In genomic region chr7:25205355-25206093, GRCm38 (mm10) we compare ENCODE assay signal across 11 mouse cellular contexts. TPM values are rescaled to one million over a fixed set of nuclear protein-coding genes. Genes with fewer than 3 reads are reported as not detected.
DNase-seq lines count a peak whose midpoint lies in the region; ATAC-seq and TF ChIP-seq lines count a peak whose summit lies in the region.
"Had no signal": no experiment of that assay in that cellular context is flagged by ENCODE, and none has a peak within 500 bp of the region (broad histone marks: within the 10 kb centered on the region; RNA-seq: fewer than 3 reads in every experiment).

No protein-coding gene starts in this region.

- peak; percentile 37 for DNase-seq in adrenal gland, postnatal 14 days
- DNase-seq in adrenal gland, postnatal 4 days (ENCODE audit: low spot score in 2 of 2): no peak
- peak; percentile 83 for DNase-seq in CD4-positive, CD25-positive, alpha-beta regulatory T cell, adult 2 months (ENCODE audit: low read depth, low spot score)
- no peak for DNase-seq in liver, embryonic 11.5 days (ENCODE audit: low spot score)
- DNase-seq in spleen, adult 2 months (ENCODE audit: low read depth in 1 of 2, low spot score in 2 of 2): peak; percentile 70 to 81
- DNase-seq in hindbrain, embryonic 14.5 days (ENCODE audit: low spot score): no peak
- DNase-seq in yolk sac, embryonic 10.5 days (ENCODE audit: low spot score): no peak
- DNase-seq in cerebellum, adult 9-11 months: no peak
- DNase-seq: midbrain, embryonic 14.5 days had no signal

- 0 out of 2 replicates have a peak, but pooled peaks have one; percentile 15 for ATAC-seq in liver, embryonic 11.5 days (replicated peaks; ENCODE audit: low FRiP score)
- ATAC-seq in hindbrain, embryonic 14.5 days (ENCODE audit: low FRiP score): no peak

- peak overlapping the region; percentile 36 for H3K4me2 ChIP-seq in liver, embryonic 11.5 days
- no peak overlapping the region for H3K4me2 ChIP-seq in hindbrain, embryonic 14.5 days (replicated peaks)

- H3K4me3 ChIP-seq in liver, embryonic 11.5 days (ENCODE audit: low read depth, low read length): no peak overlapping the region
- peak overlapping the region; percentile 50 for H3K4me3 ChIP-seq in spleen, adult 2 months (ENCODE audit: extremely low read depth, insufficient read depth, insufficient read length)
- no peak overlapping the region for H3K4me3 ChIP-seq in hindbrain, embryonic 14.5 days (replicated peaks; ENCODE audit: low read length)
- H3K4me3 ChIP-seq: heart, adult 2 months; layer of hippocampus, adult 2 months had no signal

- H3K9ac ChIP-seq in liver, embryonic 11.5 days (ENCODE audit: low read depth, low read length): no peak overlapping the region
- no peak overlapping the region for H3K9ac ChIP-seq in hindbrain, embryonic 14.5 days

- no peaks in the 10 kb centered on the region for H3K9me3 ChIP-seq in liver, embryonic 11.5 days (ENCODE audit: control insufficient read depth, low read length)
- H3K9me3 ChIP-seq in hindbrain, embryonic 14.5 days (ENCODE audit: control insufficient read depth, low read length): no peaks in the 10 kb centered on the region

- WGBS in liver, embryonic 11.5 days: 58% methylated on average over 16 of the region's 16 CpGs
- 19% methylated on average over 16 of the region's 16 CpGs for WGBS in spleen, adult 2 months
- WGBS in hindbrain, embryonic 14.5 days: 88% methylated on average over 16 of the region's 16 CpGs

- TF ChIP-seq CTCF in spleen, adult 2 months (IDR thresholded peaks at IDR 0.05; ENCODE audit: extremely low read depth, insufficient read depth, insufficient read length, insufficient replicate concordance): no peak

- peaks cover 27% of the 10 kb centered on the region for H3K36me3 ChIP-seq in liver, embryonic 11.5 days (ENCODE audit: control insufficient read depth, insufficient read depth, low read length)
- H3K36me3 ChIP-seq in spleen, adult 2 months (ENCODE audit: control insufficient read depth, insufficient read depth, low read length): peaks cover 30% of the 10 kb centered on the region
- H3K36me3 ChIP-seq in hindbrain, embryonic 14.5 days (replicated peaks; ENCODE audit: control insufficient read depth, insufficient read depth): peaks cover 77% of the 10 kb centered on the region

- H3K27ac ChIP-seq in liver, embryonic 11.5 days (ENCODE audit: low read depth, low read length): peak overlapping the region; percentile 34
- H3K27ac ChIP-seq in spleen, adult 2 months (ENCODE audit: insufficient read depth, low read length): peak overlapping the region; percentile 96
- no peak overlapping the region for H3K27ac ChIP-seq in hindbrain, embryonic 14.5 days
- H3K27ac ChIP-seq: heart, adult 2 months; layer of hippocampus, adult 2 months had no signal

- TF ChIP-seq POLR2A in spleen, adult 2 months (IDR thresholded peaks at IDR 0.05; ENCODE audit: low read depth, low read length): no peak; the same call in 1 of the 2 replicates

- H3K27me3 ChIP-seq in liver, embryonic 11.5 days (replicated peaks; ENCODE audit: control insufficient read depth, insufficient read depth, low read length): no peaks in the 10 kb centered on the region
- no peaks in the 10 kb centered on the region for H3K27me3 ChIP-seq in spleen, adult 2 months (ENCODE audit: control insufficient read depth, insufficient read depth, low read length)
- H3K27me3 ChIP-seq in hindbrain, embryonic 14.5 days (ENCODE audit: control insufficient read depth, insufficient read depth, low read length): no peaks in the 10 kb centered on the region

- H3K4me1 ChIP-seq in liver, embryonic 11.5 days (replicated peaks; ENCODE audit: control insufficient read depth, insufficient read depth, low read length): peaks cover 22% of the 10 kb centered on the region
- H3K4me1 ChIP-seq in spleen, adult 2 months (ENCODE audit: control insufficient read depth, insufficient read depth, insufficient read length): peaks cover 47% of the 10 kb centered on the region
- no peaks in the 10 kb centered on the region for H3K4me1 ChIP-seq in hindbrain, embryonic 14.5 days (replicated peaks; ENCODE audit: control insufficient read depth, insufficient read depth, low read length)

RNA-seq across cellular contexts. Expression of gene Dedd2, which starts 14.9 kb away (rescaled TPM):
- 17.4 and 17.9 TPM in 2 replicates for total RNA-seq in adrenal gland, postnatal 14 days (2021)
- total RNA-seq in adrenal gland, postnatal 4 days (2021): 10 to 100 TPM; 15.6 to 16.4 TPM
- polyA plus RNA-seq in liver, embryonic 11.5 days (2014; fragmentation: Nextera tagmentation; extraction: Ambion mirVana): 19.6 and 21.1 TPM in 2 replicates
- polyA plus RNA-seq in spleen, adult 2 months (2012; rRNA removed): 75.5 and 77.0 TPM in 2 replicates
- 13.8 and 14.9 TPM in 2 replicates for polyA plus RNA-seq in hindbrain, embryonic 14.5 days (2014; fragmentation: Nextera tagmentation; extraction: Ambion mirVana)

RNA-seq across cellular contexts. Expression of gene Zfp526, which starts 15.7 kb away (rescaled TPM):
- total RNA-seq in adrenal gland, postnatal 14 days (2021): 9.0 and 11.6 TPM in 2 replicates
- 10 to 100 TPM; 15.9 to 16.3 TPM for total RNA-seq in adrenal gland, postnatal 4 days (2021)
- polyA plus RNA-seq in liver, embryonic 11.5 days (2014; fragmentation: Nextera tagmentation; extraction: Ambion mirVana): 4.0 and 4.2 TPM in 2 replicates
- 14.4 and 16.4 TPM in 2 replicates for polyA plus RNA-seq in spleen, adult 2 months (2012; rRNA removed)
- polyA plus RNA-seq in hindbrain, embryonic 14.5 days (2014; fragmentation: Nextera tagmentation; extraction: Ambion mirVana): 2.4 and 2.5 TPM in 2 replicates

RNA-seq across cellular contexts. Expression of gene Pou2f2, which starts 26.0 kb away (rescaled TPM):
- total RNA-seq in adrenal gland, postnatal 14 days (2021): 0.96 and 5.1 TPM in 2 replicates
- total RNA-seq in adrenal gland, postnatal 4 days (2021): 1 to 10 TPM; 3.7 to 4.1 TPM
- polyA plus RNA-seq in liver, embryonic 11.5 days (2014; fragmentation: Nextera tagmentation; extraction: Ambion mirVana): 2.2 and 3.2 TPM in 2 replicates
- polyA plus RNA-seq in spleen, adult 2 months (2012; rRNA removed): 61.7 and 83.3 TPM in 2 replicates
- 31.8 and 32.5 TPM in 2 replicates for polyA plus RNA-seq in hindbrain, embryonic 14.5 days (2014; fragmentation: Nextera tagmentation; extraction: Ambion mirVana)

RNA-seq across cellular contexts. Expression of gene Gsk3a, which starts 32.1 kb away (rescaled TPM):
- 96.8 and 104 TPM in 2 replicates for total RNA-seq in adrenal gland, postnatal 14 days (2021)
- total RNA-seq in adrenal gland, postnatal 4 days (2021): 10 to 100 TPM; 84.8 to 89.3 TPM
- 11.0 and 13.0 TPM in 2 replicates for polyA plus RNA-seq in liver, embryonic 11.5 days (2014; fragmentation: Nextera tagmentation; extraction: Ambion mirVana)
- 106 and 125 TPM in 2 replicates for polyA plus RNA-seq in spleen, adult 2 months (2012; rRNA removed)
- 23.4 and 24.1 TPM in 2 replicates for polyA plus RNA-seq in hindbrain, embryonic 14.5 days (2014; fragmentation: Nextera tagmentation; extraction: Ambion mirVana)

RNA-seq across cellular contexts. Expression of gene Erf, which starts 45.0 kb away (rescaled TPM):
- total RNA-seq in adrenal gland, postnatal 14 days (2021): 29.7 and 34.4 TPM in 2 replicates
- 10 to 100 TPM; 47.5 to 50.4 TPM for total RNA-seq in adrenal gland, postnatal 4 days (2021)
- 13.8 and 16.4 TPM in 2 replicates for polyA plus RNA-seq in liver, embryonic 11.5 days (2014; fragmentation: Nextera tagmentation; extraction: Ambion mirVana)
- polyA plus RNA-seq in spleen, adult 2 months (2012; rRNA removed): 17.2 and 21.3 TPM in 2 replicates
- 5.7 and 6.7 TPM in 2 replicates for polyA plus RNA-seq in hindbrain, embryonic 14.5 days (2014; fragmentation: Nextera tagmentation; extraction: Ambion mirVana)

Comparison
In these comparisons a context has a peak if more than half of its experiments do, and no peak if none do; other contexts are left out.
1. DNase-seq: peak in adrenal gland, postnatal 14 days (single experiment), CD4-positive, CD25-positive, alpha-beta regulatory T cell, adult 2 months (single experiment) and spleen, adult 2 months (2 of 2); none in adrenal gland, postnatal 4 days (0 of 2), liver, embryonic 11.5 days (single experiment), hindbrain, embryonic 14.5 days (single experiment), yolk sac, embryonic 10.5 days (single experiment) and cerebellum, adult 9-11 months (single experiment).